Mouse (Mus musculus) erythroblast, embryonic 14.5 days (primary cell): ENCODE data around the gene Tmem186. TPM values are rescaled to one million over a fixed set of nuclear protein-coding genes. Genes with fewer than 3 reads are reported as not detected.
A peak's percentile ranks its signal among the peaks of the same experiment; 100 is the strongest.

Experiments used
- H3K27me3 ChIP-seq: 2 replicates; pipeline ENCODE4 v1.6.1; 2012; ENCODE audit warnings: inconsistent platforms; ENCODE audit not compliant: control insufficient read depth
- H3K36me3 ChIP-seq: 2 replicates; pipeline ENCODE4 v1.6.1; 2012; ENCODE audit warnings: mild to moderate bottlenecking, inconsistent platforms; ENCODE audit not compliant: control insufficient read depth
- H3K4me1 ChIP-seq: 2 replicates; pipeline ENCODE4 v1.6.1; 2012; ENCODE audit warnings: inconsistent platforms; ENCODE audit not compliant: control insufficient read depth
- H3K4me3 ChIP-seq: replicated peaks from 2 replicates; pipeline ENCODE3; 2012; ENCODE audit warnings: moderate library complexity, mild to moderate bottlenecking, inconsistent platforms
- H3K9me3 ChIP-seq: 2 replicates; pipeline ENCODE4 v1.6.1; 2012; ENCODE audit warnings: low read length, inconsistent platforms, mixed read lengths; ENCODE audit not compliant: control insufficient read depth
- GATA1 ChIP-seq: IDR thresholded peaks from 2 replicates; pipeline ENCODE4 v1.6.1; 2012; ENCODE audit warnings: low read length, inconsistent platforms, mixed read lengths
- TAL1 ChIP-seq: IDR thresholded peaks from 3 replicates; pipeline ENCODE4 v1.6.1; 2012; ENCODE audit warnings: low read length, inconsistent platforms, mixed read lengths
- polyA plus RNA-seq: library from polyadenylated mRNA; stranded (reverse); fragments of >175 nt; gene quantifications from 2 replicates; pipeline ENCODE4 v1.2.3, GENCODE M21; 2012

Gene Tmem186
- 0.31 and 0.35 TPM in 2 replicates for polyA plus RNA-seq

DNA sequence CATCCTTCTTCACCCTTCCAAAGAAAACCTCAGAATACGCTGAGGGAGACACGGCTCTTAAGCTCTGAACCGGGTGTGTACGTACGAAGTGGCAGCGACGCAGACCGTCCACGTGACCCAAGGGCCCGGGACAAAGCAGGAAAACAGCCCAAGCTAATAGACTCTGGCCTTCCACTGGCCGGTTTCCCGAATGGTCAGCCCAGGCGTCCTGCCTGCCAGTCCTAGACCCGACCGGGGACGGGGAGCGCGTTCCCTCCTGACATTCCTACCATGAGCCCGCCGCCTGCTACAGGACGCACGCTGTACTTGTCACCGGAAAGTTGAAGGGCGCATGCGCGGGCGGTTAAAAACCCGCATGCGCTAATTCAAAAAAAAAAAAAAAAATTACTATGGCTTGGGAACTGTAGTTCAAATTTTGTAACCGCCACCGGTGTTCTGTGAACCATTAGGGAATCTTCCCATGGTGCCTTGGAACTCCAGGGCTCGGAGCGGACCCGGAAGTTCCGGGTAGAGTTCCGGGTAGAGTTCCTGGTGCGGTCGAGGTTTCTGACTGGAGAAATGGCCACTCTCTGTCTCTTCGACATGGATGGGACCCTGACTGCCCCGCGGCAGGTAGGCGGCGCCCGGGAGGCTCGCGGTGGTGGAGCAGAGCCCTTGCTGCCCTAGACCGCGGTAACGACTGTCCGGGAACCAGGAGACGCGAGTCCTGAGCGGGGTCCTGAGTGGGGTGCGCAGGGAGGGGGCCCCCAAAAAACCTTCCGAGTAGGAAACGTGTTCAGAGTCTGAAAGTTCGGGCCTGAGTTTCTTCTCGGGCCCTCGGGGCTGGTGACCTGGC is at the start of gene Tmem186, which contains the start of gene Pmm2:
Tmem186 (minus strand) TSS at position 496 of the 835 bp plus-strand sequence.
Pmm2 (plus strand) TSS at position 458 of the 835 bp plus-strand sequence.
- TF ChIP-seq GATA1 (no peak), TAL1 (no peak)
- peak within 1 kb of the TSS; percentile 77 for H3K4me3 ChIP-seq
- H3K36me3 ChIP-seq, result peaks cover 70% of the 10 kb centered on the region
- no peaks in the 10 kb centered on the region for H3K27me3 ChIP-seq
- H3K9me3 ChIP-seq, result no peaks in the 10 kb centered on the region
- peaks cover 62% of the 10 kb centered on the region for H3K4me1 ChIP-seq

DNA sequence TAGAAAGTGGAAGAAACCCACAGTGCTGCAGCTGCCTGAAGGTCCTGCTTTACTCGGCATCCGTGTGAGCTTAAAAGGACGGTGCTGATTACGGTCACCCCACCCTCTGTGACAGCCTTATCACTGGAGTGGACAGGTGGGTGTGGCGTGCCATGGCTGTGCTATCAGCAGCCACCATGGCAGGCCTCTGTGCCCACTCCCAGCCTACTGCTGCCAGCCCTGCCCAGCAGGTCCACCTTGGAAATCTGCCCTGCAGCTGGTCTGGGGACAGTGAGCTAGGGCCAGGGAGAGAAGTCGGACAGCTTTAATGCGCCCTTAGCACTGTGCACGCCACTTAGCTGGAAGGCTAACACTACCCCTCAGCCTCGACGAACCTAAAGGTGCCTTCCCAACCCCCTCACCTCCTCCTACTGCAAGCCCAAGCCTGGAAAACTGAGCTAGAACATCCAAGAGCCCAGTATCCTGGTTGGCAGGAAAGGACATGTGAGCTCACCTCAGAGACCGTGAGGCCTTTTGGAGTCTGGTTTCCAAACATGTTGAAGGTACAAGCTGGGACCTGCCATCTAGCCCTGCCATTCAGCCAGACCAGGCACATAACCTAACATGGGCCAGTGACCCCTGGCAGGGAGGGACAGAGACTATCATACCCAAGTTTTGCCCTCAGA is 49.5 kb upstream of the Tmem186 start:
- H3K9me3 ChIP-seq, result no peaks in the 10 kb centered on the region
- peaks cover 100% of the 10 kb centered on the region for H3K36me3 ChIP-seq
- H3K4me1 ChIP-seq, result peaks cover 95% of the 10 kb centered on the region
- H3K4me3 ChIP-seq, result peak overlapping the region; percentile 63
- no peaks in the 10 kb centered on the region for H3K27me3 ChIP-seq
- peak; percentile 99 for TF ChIP-seq GATA1
- peak; percentile 98 for TF ChIP-seq TAL1

DNA sequence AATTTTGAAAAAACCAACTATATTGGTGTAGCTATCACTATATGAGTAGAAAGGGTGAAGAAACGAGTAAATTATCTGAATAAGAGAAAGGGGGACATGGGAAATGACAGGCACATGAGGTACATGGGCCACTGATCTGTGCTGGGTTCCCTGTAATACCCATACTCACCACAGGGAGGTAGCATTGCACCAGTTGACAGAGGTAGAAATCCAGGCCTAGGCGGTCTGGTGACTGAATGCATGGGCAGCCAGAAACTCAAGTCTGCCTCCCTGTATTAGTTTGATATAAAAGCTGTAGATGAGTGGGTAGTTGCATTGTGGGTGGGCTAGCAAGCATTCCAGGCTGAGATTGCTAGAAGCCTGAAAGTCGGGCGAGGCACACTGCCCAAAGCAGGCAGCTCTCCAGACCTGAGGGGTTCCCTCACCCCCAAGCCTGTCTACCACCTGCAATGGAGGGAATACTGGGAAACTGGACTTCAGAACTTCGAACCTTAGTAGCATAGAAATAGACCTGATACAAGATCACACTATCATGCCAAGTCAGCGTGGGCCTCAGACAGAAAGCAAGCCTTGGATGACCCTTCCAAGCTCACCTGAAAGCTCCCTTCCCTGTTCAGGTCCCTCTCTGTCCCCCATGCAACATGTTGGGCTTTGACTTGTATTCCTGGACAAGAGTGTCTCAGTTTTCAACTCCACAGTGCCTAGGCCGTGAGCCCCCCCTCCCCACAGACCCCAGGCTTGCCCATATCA is 48.8 kb upstream of the Tmem186 start:
- peaks cover 97% of the 10 kb centered on the region for H3K36me3 ChIP-seq
- TF ChIP-seq GATA1, result no peak
- no peak for TF ChIP-seq TAL1
- peaks cover 89% of the 10 kb centered on the region for H3K4me1 ChIP-seq
- H3K4me3 ChIP-seq, result peak overlapping the region; percentile 63
- no peaks in the 10 kb centered on the region for H3K27me3 ChIP-seq
- H3K9me3 ChIP-seq, result no peaks in the 10 kb centered on the region

DNA sequence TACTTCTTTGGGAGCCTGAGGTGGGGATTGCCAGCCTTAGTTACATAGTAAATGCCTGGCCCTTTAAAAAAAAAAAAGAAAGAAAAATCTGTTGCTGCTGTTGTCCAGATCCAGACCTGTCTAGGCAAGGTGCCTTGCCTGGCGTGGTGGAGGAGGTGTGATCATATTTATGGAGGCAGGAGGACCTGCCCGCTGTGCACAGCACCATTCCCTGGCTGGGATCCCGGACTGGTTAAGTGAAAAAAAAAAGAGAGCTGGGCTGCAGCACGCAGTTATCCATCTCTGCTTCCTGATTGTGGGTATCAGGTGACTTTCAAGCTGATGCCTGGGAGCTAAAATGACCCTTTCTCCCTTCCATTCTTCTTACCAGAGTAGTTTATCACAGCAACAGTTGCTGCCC is 47.6 kb upstream of the Tmem186 start:
- H3K27me3 ChIP-seq, result no peaks in the 10 kb centered on the region
- no peak overlapping the region for H3K4me3 ChIP-seq
- peaks cover 96% of the 10 kb centered on the region for H3K36me3 ChIP-seq
- TF ChIP-seq TAL1, result no peak
- TF ChIP-seq GATA1, result no peak
- no peaks in the 10 kb centered on the region for H3K9me3 ChIP-seq
- peaks cover 88% of the 10 kb centered on the region for H3K4me1 ChIP-seq

DNA sequence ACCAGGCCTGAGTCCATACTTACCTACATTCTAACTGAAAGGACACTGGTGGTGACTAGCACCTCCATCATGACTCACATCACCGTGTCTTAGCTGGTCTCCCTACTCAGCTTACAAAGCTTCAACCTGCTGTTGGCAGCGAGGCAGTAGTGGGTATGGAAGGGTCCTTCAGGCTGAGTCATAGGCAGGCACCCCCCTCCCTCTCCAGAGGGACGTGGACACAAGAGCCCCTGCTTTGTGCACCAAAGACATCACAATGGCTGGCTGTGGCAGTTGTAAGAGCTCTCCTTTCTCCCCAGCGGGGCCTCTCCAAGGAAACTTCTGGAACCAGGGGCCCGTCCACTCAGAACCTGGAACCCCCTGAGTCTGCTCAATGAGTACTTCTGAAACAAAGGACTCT is 43.0 kb upstream of the Tmem186 start, which contains the start of gene Gm5767:
Gm5767 (plus strand) TSS at position 301 of the 400 bp plus-strand sequence.
- H3K27me3 ChIP-seq, result no peaks in the 10 kb centered on the region
- H3K9me3 ChIP-seq, result no peaks in the 10 kb centered on the region
- no peak for TF ChIP-seq GATA1
- peaks cover 76% of the 10 kb centered on the region for H3K36me3 ChIP-seq
- peaks cover 87% of the 10 kb centered on the region for H3K4me1 ChIP-seq
- H3K4me3 ChIP-seq, result no peak within 1 kb of the TSS

DNA sequence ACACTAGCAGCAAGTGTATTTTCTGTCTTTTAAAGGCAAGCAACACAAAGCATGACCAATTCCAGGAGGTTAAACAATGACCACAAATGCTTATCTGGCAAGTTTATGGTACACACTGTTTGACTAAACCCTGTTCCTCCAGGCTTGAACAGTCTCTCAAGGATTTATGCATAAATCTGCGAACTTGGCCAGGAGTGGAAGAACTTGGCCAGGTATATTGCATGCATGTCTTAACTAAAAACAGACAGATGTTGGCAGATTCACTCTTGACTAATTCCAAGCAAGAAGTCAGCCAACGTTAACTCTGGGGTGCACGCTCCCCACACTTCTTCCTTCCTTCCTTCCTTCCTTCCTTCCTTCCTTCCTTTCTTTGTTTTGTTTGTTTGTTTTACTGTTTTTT is 42.3 kb upstream of the Tmem186 start:
- Histone ChIP-seq H3K4me1 (peaks cover 86% of the 10 kb centered on the region), H3K27me3 (no peaks in the 10 kb centered on the region), H3K9me3 (no peaks in the 10 kb centered on the region), H3K36me3 (peaks cover 72% of the 10 kb centered on the region), H3K4me3 (no peak overlapping the region)
- no peak for TF ChIP-seq GATA1
- no peak for TF ChIP-seq TAL1

DNA sequence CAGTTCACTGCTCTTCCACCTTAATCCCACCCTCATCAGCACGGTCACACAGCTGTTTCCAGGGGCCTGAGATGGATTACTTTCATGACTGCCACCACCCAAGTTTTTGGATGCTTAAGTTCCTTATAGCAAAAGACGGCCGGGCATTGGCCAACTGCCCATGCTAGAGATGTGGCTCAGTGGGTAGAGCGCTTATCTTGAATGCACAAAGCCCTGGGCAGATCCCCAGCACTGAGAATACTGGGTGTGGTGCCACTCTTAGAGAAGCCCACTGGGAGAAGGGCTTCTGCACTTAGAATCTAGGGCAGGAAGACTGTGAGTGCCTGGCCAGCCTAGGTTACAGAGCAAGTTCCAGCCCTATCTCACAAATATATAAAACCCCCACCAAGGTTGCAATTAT is 41.2 kb upstream of the Tmem186 start:
- TF ChIP-seq GATA1 (no peak), TAL1 (no peak)
- no peak overlapping the region for H3K4me3 ChIP-seq
- H3K4me1 ChIP-seq, result peaks cover 87% of the 10 kb centered on the region
- 0 out of 2 replicates have a peak, but pooled peaks cover 2% of the 10 kb centered on the region for H3K27me3 ChIP-seq
- peaks cover 61% of the 10 kb centered on the region for H3K36me3 ChIP-seq
- H3K9me3 ChIP-seq, result no peaks in the 10 kb centered on the region

DNA sequence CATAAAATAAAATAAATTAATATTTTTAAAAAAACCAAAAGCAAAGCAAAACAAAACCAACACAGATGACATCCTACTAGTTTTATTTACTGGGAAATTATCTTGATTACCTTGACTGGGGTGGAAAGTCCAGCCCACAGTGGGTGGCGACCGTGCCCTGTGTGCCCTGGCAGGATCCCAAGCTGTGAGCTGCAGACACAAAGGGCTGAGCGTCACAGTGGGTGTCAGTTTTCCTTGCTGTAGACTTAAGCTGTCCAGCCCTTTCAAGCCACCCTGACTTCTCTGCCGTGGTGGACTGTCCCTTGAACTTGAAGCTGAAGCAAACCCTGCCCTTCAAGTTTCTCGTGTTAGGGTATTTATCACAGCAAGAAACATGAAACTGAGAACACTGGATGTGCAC is 40.5 kb upstream of the Tmem186 start:
- H3K4me3 ChIP-seq, result peak overlapping the region; percentile 2
- TF ChIP-seq TAL1 (no peak), GATA1 (no peak)
- peaks cover 87% of the 10 kb centered on the region for H3K4me1 ChIP-seq
- no peaks in the 10 kb centered on the region for H3K9me3 ChIP-seq
- H3K36me3 ChIP-seq, result peaks cover 55% of the 10 kb centered on the region
- H3K27me3 ChIP-seq, result 0 out of 2 replicates have a peak, but pooled peaks cover 2% of the 10 kb centered on the region
